Mouse (Mus musculus): ENCODE results near the gene Col1a1. TPM values are rescaled to one million over a fixed set of nuclear protein-coding genes. Genes with fewer than 3 reads are reported as not detected.
A peak's percentile ranks its signal among the peaks of the same experiment; 100 is the strongest.

Gene Col1a1
- polyA plus RNA-seq, 1 experiment from 2014 or later, result 869 TPM

DNA sequence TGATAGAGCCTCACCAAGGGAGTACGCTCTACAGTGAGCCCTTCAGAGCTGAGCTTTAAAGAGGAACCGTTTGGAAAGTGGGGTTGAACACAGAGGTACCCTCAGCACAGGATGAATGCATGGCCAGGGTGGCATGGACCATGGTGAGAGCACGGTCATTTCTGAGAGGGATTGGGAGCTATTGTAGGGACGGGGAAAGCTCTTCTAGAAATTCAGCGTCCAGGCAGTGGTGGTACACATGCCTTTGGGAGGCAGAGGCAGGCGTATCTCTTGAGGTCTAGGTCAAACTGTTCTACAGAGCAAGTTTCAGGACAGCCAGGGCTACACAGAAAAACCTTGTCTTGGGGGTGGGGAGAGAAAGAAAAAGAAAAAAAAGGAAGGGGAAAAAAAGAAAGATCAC lies 61.0 kb downstream of the Col1a1 start:
- no peak overlapping the region for H3K27ac ChIP-seq (replicated peaks)
- H3K4me2 ChIP-seq (replicated peaks; ENCODE audit: low read depth), result no peak overlapping the region
- TF ChIP-seq CTCF (IDR thresholded peaks at IDR 0.05; ENCODE audit: low read depth), result no peak
- H3K9ac ChIP-seq (ENCODE audit: low read length), result no peak overlapping the region
- ATAC-seq (ENCODE audit: low FRiP score, low TSS enrichment) (no peak), DNase-seq (ENCODE audit: low spot score) (no peak)
- no peaks in the 10 kb centered on the region for H3K9me3 ChIP-seq (ENCODE audit: control insufficient read depth, low read length)
- H3K4me3 ChIP-seq (ENCODE audit: low read depth, low read length), result no peak overlapping the region
- 89% methylated on average over 6 of the region's 6 CpGs for WGBS
- H3K36me3 ChIP-seq (ENCODE audit: control insufficient read depth, insufficient read depth, low read length), result peaks cover 17% of the 10 kb centered on the region
- peaks cover 12% of the 10 kb centered on the region for H3K4me1 ChIP-seq (replicated peaks; ENCODE audit: control insufficient read depth, insufficient read depth)
- no peaks in the 10 kb centered on the region for H3K27me3 ChIP-seq (ENCODE audit: control insufficient read depth, insufficient read depth, low read length)

DNA sequence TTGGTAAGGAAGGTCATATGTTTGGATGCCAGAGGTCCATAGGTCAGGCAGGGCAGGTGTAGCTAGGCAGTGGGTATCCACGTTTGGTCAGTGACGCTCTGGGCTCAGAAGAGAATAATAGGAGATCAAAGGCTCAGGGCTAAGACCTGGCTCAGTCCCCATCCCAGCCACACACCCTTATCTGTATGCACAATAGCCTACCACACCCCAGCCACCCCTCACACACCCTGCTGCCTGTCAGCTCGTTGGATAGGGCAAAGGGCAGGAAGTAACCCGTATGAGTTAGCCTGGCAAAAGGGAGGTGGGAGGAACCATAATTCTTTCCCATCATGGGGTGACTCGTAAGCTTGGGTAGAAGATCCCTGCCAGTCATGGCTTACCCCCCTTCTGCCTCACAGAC lies 61.6 kb downstream of the Col1a1 start:
- Histone ChIP-seq H3K27ac (replicated peaks) (0 out of 2 replicates have a peak overlapping the region, but pooled peaks have one; percentile 30), H3K4me2 (replicated peaks; ENCODE audit: low read depth) (no peak overlapping the region), H3K27me3 (ENCODE audit: control insufficient read depth, insufficient read depth, low read length) (no peaks in the 10 kb centered on the region), H3K4me1 (replicated peaks; ENCODE audit: control insufficient read depth, insufficient read depth) (peaks cover 12% of the 10 kb centered on the region), H3K9ac (ENCODE audit: low read length) (no peak overlapping the region), H3K9me3 (ENCODE audit: control insufficient read depth, low read length) (no peaks in the 10 kb centered on the region), H3K4me3 (ENCODE audit: low read depth, low read length) (no peak overlapping the region), H3K36me3 (ENCODE audit: control insufficient read depth, insufficient read depth, low read length) (peaks cover 22% of the 10 kb centered on the region)
- peak; percentile 79 for ATAC-seq (ENCODE audit: low FRiP score, low TSS enrichment)
- peak; percentile 67 for DNase-seq (ENCODE audit: low spot score)
- TF ChIP-seq CTCF (IDR thresholded peaks at IDR 0.05; ENCODE audit: low read depth), result no peak
- TF ChIP-seq EP300 (optimal IDR thresholded peaks at IDR 0.05), result no peak
- 36% methylated on average over 5 of the region's 5 CpGs for WGBS

DNA sequence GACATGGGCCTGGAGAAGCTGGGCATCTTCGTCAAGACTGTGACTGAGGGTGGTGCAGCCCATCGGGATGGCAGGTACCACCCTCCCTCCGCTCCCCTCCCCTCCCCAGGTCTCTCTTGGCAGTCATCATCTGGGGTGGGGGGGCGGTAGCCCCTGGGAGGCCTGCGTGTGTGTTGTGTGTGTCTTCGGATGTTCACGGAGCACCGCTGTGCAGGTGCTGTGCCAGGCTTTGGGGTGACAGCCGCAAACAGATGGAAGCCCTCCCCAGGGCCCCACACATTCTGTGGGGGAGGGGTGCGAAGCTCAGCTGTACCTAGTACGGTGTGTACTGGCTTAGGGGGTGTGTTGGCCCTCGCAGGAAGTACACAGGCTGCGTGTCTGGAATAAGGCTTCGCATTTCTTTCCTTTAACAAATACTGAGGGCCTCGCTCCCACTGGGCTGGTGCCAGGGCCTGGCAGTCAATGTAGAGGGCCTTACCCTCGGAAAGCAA lies 62.1 kb downstream of the Col1a1 start:
- WGBS, result 57% methylated on average over 16 of the region's 16 CpGs
- peak; percentile 67 for DNase-seq (ENCODE audit: low spot score)
- Histone ChIP-seq H3K4me2 (replicated peaks; ENCODE audit: low read depth) (no peak overlapping the region), H3K27me3 (ENCODE audit: control insufficient read depth, insufficient read depth, low read length) (no peaks in the 10 kb centered on the region), H3K27ac (replicated peaks) (peak overlapping the region; percentile 30; the same call in 1 of the 2 replicates), H3K4me3 (ENCODE audit: low read depth, low read length) (no peak overlapping the region), H3K9me3 (ENCODE audit: control insufficient read depth, low read length) (no peaks in the 10 kb centered on the region), H3K36me3 (ENCODE audit: control insufficient read depth, insufficient read depth, low read length) (peaks cover 27% of the 10 kb centered on the region), H3K4me1 (replicated peaks; ENCODE audit: control insufficient read depth, insufficient read depth) (peaks cover 12% of the 10 kb centered on the region), H3K9ac (ENCODE audit: low read length) (no peak overlapping the region)
- peak; percentile 42; the same call in 1 of the 2 replicates for ATAC-seq (ENCODE audit: low FRiP score, low TSS enrichment)
- TF ChIP-seq EP300 (optimal IDR thresholded peaks at IDR 0.05) (no peak), CTCF (IDR thresholded peaks at IDR 0.05; ENCODE audit: low read depth) (no peak)

DNA sequence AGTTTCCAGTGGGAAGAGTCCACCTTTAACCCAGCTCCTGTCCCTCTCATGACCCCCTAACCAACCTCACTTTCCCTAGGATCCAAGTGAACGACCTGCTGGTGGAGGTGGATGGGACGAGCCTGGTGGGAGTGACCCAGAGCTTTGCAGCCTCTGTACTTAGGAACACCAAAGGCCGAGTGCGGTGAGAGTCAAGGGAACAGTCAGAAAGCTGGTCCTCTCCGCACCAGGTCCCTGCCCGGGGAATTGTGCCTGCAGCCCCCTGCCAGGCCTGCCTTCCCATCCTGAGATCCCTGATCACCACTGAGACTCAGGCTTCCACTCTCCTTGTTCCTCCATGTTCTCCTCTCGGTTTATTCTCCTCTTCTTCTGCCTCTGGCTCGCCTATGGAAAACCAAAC lies 64.1 kb downstream of the Col1a1 start:
- no peak for ATAC-seq (ENCODE audit: low FRiP score, low TSS enrichment)
- whole genome bisulfite sequencing, result 73% methylated on average over 8 of the region's 8 CpGs
- TF ChIP-seq CTCF (IDR thresholded peaks at IDR 0.05; ENCODE audit: low read depth) (no peak), EP300 (optimal IDR thresholded peaks at IDR 0.05) (no peak)

DNA sequence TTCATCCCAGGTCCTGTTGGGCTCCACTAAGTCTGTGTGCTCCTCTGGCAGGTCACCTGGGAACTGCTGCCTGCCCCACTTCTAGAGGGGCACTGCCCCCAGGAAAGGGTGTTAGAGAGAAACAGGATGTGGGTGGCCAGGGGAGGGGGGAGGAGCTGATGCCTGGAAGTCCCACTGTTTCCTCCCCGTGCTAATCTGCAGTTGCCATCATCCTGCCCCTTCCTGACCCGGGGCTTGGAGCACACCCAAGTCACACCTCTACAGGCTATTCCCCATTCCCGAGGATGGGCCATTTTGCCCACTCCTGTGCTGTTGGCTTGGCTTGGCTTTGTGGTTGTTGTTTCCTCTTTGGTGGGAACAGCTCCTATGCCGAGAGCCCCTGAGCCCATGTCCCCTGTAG lies 64.5 kb downstream of the Col1a1 start:
- no peak overlapping the region for H3K4me2 ChIP-seq (replicated peaks; ENCODE audit: low read depth)
- no peak overlapping the region for H3K4me3 ChIP-seq (ENCODE audit: low read depth, low read length)
- peaks cover 31% of the 10 kb centered on the region for H3K36me3 ChIP-seq (ENCODE audit: control insufficient read depth, insufficient read depth, low read length)

More for the DNA sequence above, 64.1 kb downstream of the Col1a1 start:
- no peaks in the 10 kb centered on the region for H3K9me3 ChIP-seq (ENCODE audit: control insufficient read depth, low read length)
- H3K36me3 ChIP-seq (ENCODE audit: control insufficient read depth, insufficient read depth, low read length), result peaks cover 27% of the 10 kb centered on the region
- peaks cover under 1% of the 10 kb centered on the region for H3K4me1 ChIP-seq (replicated peaks; ENCODE audit: control insufficient read depth, insufficient read depth)
- no peak for DNase-seq (ENCODE audit: low spot score)
- no peak overlapping the region for H3K9ac ChIP-seq (ENCODE audit: low read length)
- H3K4me3 ChIP-seq (ENCODE audit: low read depth, low read length), result no peak overlapping the region
- H3K4me2 ChIP-seq (replicated peaks; ENCODE audit: low read depth), result no peak overlapping the region
- H3K27ac ChIP-seq (replicated peaks), result no peak overlapping the region
- H3K27me3 ChIP-seq (ENCODE audit: control insufficient read depth, insufficient read depth, low read length), result no peaks in the 10 kb centered on the region

DNA sequence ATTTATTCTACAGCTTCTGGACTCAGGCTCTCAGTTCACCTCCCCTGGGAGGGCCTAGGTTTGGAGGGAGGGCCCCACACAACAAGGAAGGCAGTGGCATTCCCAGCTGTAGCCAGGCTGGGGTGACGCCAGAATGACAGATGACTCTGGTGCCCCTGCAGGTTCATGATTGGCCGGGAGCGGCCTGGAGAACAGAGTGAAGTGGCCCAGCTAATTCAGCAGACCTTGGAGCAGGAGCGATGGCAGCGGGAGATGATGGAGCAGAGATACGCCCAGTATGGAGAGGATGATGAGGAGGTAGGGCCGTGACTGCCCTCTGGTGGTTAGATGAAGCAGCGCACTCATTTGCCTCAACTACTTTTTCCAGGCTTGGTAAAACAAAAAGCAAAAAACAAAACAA lies 65.0 kb downstream of the Col1a1 start:
- WGBS, result 3% methylated on average over 8 of the region's 8 CpGs
- H3K27me3 ChIP-seq (ENCODE audit: control insufficient read depth, insufficient read depth, low read length), result no peaks in the 10 kb centered on the region
- DNase-seq (ENCODE audit: low spot score) (peak; percentile 61), ATAC-seq (ENCODE audit: low FRiP score, low TSS enrichment) (peak; percentile 25)
- H3K9ac ChIP-seq (ENCODE audit: low read length), result no peak overlapping the region
- peaks cover 34% of the 10 kb centered on the region for H3K36me3 ChIP-seq (ENCODE audit: control insufficient read depth, insufficient read depth, low read length)
- H3K27ac ChIP-seq (replicated peaks), result no peak overlapping the region; the same call in 1 of the 2 replicates
- no peak overlapping the region for H3K4me2 ChIP-seq (replicated peaks; ENCODE audit: low read depth)
- H3K9me3 ChIP-seq (ENCODE audit: control insufficient read depth, low read length), result no peaks in the 10 kb centered on the region
- TF ChIP-seq EP300 (optimal IDR thresholded peaks at IDR 0.05) (no peak), CTCF (IDR thresholded peaks at IDR 0.05; ENCODE audit: low read depth) (peak; percentile 94)
- H3K4me1 ChIP-seq (replicated peaks; ENCODE audit: control insufficient read depth, insufficient read depth), result no peaks in the 10 kb centered on the region; the same call in 1 of the 2 replicates
- no peak overlapping the region for H3K4me3 ChIP-seq (ENCODE audit: low read depth, low read length)

More for the DNA sequence above, 64.5 kb downstream of the Col1a1 start:
- DNase-seq (ENCODE audit: low spot score) (no peak), ATAC-seq (ENCODE audit: low FRiP score, low TSS enrichment) (no peak)
- Histone ChIP-seq H3K27me3 (ENCODE audit: control insufficient read depth, insufficient read depth, low read length) (no peaks in the 10 kb centered on the region), H3K27ac (replicated peaks) (no peak overlapping the region; the same call in 1 of the 2 replicates), H3K9me3 (ENCODE audit: control insufficient read depth, low read length) (no peaks in the 10 kb centered on the region), H3K4me1 (replicated peaks; ENCODE audit: control insufficient read depth, insufficient read depth) (no peaks in the 10 kb centered on the region; the same call in 1 of the 2 replicates), H3K9ac (ENCODE audit: low read length) (no peak overlapping the region)
- TF ChIP-seq EP300 (optimal IDR thresholded peaks at IDR 0.05), result no peak
- no peak for TF ChIP-seq CTCF (IDR thresholded peaks at IDR 0.05; ENCODE audit: low read depth)
- 23% methylated on average over 4 of the region's 4 CpGs for WGBS

Data from stomach, postnatal 0 days (tissue).